Mouse (Mus musculus): ENCODE results near the gene Gm5152.
"Not testable (repeated sequence)": the region's sequence is repeated elsewhere in the genome, so short reads cannot be mapped to it uniquely, and the experiment has no call there.

The Gm5152 gene

DNA sequence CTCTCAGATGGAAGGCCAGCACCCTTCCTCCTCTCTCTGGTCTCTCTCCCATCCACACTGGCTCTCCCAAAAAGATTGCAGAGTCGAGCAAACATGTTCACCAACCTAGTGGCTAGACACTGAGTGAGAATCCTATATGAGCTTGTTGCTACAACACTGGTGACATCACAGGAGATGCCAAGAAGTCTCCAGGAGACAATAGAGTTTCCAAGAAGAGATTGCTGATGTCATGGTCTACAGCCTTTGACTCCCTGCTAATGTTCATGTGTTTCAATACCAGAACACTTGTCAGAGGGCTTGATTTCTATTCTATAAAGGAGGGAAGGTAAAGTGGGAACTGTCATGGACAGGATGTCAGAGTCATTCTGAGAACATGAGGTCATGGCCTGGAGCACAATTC is at the start of gene Gm5152:
Gene Gm5152 (minus strand): TSS at position 101 of the 400 bp plus-strand sequence.
- not testable (repeated sequence) for DNase-seq

DNA sequence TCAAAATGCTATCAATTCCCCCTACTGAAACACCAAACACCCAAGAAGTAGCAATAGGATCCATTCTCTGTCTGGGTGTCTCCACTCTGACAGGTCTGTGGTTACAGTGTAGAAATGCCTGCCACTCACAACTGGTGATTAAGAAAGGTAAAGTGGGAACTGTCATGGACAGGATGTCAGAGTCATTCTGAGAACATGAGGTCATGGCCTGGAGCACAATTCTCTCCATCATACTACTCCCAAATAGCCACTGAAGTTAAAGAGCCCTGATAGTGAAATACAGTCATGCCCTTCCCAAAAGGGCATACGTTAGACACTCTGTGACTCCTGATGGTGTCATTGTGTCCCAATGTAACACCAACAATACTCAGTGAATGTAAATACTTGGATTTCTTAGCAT is 8.4 kb upstream of the Gm5152 start:
- DNase-seq, result not testable (repeated sequence)

DNA sequence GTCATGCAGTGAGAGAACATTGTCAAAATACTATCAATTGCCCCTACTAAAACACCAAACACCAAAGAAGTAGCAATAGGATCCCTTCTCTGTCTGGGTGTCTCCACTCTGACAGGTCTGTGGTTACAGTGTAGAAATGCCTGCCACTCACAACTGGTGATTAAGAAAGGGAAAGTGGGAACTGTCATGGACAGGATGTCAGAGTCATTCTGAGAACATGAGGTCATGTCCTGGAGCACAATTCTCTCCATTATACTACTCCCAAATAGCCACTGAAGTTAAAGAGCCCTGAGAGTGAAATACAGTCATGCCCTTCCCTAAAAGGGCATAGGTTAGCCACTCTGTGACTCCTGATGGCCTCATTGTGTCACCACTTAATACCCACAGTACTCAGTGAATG is 556 bp downstream of the Gm5152 start:
- DNase-seq, result not testable (repeated sequence)

DNA sequence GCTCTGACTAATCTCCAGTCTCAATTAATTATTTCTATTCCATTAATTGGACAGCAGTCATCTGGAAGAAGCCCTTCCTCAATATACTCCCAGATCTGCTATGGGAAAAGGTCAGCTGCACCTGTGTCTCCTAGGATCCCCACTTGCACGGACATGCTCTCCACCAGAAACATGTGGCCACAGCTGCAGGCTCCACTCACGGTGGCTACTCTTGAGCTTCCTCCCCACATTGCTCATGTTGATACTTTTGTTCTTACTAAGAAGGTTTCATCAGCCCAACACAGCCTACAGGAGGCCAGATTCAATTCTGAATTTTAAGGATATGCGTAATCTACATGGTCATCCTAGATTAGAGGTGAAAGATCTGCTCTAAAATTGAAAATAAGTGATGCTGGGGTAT is 5.9 kb downstream of the Gm5152 start:
- DNase-seq, result not testable (repeated sequence)

DNA sequence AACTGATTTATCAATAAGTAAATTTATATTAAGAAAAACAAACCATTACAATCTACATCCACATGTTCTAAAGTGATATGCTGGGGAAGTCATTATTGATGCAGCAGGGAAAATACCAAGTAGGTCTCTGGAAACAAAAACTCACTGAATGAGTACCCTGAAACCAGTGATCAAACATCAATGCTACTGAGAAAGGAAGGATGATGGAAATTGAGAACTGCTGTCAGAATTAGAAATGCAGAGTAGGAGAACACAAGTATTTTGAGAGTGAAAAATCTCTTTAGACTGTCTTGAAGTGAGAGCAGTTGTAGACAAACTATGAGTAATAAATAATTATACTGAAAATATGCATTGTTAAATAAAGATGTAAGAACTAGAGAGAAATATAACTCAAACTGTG is 26.0 kb downstream of the Gm5152 start:
- no peak for DNase-seq

DNA sequence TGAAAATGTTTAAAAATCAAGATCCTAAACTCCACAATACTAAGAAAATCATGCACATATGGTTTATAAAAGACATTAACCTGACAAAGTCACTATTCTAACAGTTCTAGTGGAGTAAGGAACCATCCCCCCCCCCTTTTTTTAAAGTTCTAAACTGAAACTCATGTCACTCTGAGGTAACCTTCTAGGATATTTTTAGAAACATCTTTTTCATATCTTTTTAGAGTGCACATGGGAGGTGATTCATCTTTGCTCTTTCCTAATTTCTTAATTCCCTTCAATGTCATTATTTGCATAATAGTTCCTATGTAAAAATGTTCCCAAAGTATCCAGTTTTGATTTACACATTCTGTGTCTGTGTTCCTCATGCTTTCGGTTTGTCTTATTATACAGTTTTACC is 43.3 kb downstream of the Gm5152 start:
- no peak for DNase-seq

DNA sequence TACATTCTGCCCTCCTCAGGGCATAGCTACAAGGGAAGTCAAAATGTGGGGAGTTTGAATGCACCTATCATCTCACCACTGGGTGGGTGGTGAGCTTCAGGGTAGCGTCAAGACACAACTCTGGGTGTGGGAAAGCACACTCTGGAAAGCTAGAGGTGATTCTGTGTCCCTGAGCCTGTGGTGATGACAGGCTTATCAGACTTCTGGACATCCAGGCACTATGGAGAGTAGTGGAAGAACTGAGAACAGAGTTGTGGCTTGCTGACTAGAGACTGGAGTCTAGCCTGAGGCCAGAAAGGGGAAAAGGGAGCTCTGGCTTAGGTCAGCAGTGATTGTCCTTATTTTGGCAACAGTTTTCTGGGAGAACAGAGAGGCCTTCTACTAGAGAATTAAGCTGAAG is 49.4 kb downstream of the Gm5152 start:
- no peak for DNase-seq
